Mouse (Mus musculus): Measurements from ENCODE around the gene Sec31b.

DNA sequence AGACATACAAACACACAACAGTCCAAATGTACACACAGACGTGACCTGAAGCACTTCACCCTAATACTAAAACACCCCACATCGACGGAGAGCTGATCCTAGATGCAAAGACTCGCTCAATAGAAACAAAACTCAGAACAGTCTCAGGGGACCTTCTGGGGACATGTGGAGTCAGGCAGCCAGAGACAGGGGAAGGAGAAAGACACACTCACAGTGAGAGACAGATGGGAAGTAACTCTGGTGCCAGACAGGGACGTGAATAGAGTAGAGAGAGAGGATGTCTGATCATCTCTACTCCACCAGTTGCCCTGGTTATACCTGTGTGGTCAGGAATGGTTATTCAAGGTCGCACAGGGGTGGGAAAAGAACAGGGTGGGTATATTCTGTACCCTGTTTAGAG lies 46.0 kb upstream of the Sec31b start:
- TF ChIP-seq CTCF (IDR thresholded peaks at IDR 0.05; ENCODE audit: control insufficient read depth, insufficient read depth, low read length) (no peak), POLR2A (IDR thresholded peaks at IDR 0.05; ENCODE audit: borderline replicate concordance, control insufficient read depth, low read depth, low read length) (no peak)
